Mouse (Mus musculus) cerebellum, adult (tissue): ENCODE data around the gene Ilf2.
A peak's percentile ranks its signal among the peaks of the same experiment; 100 is the strongest.

Source experiments
- ATAC-seq: cut with Nextera tagmentation; 2 replicates; pipeline ENCODE4 v1.9.2; 2017; ENCODE audit warnings: mild to moderate bottlenecking, moderate library complexity, mixed read lengths; ENCODE audit not compliant: insufficient number of reproducible peaks, low FRiP score, low TSS enrichment

The Ilf2 gene

GRCm38 (mm10) chr3:90475831-90476611 lies at the start of gene Ilf2:
Ilf2 (plus strand) TSS chr3:90476126.
- ATAC-seq, result peak; percentile 99

DNA sequence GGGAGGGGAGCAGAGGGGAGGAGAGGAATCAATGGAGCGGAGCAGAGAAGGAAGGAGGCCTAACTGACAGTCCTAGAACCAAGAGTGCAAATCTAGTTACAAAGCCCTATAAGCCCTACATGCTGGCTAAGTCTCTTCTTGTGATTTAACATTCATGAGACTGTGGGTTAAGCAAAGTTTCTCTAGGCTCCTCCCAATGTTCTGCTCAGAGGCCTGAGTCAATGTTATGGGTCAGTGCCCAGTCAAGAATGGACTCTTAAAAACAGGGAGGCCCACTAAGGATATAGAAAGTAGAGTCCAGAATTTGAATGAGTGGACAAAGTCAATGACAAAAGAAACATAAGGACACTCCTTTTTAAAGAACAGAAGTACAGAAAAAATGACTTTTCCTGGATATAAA lies 48.4 kb upstream of the Ilf2 start:
- ATAC-seq, result no peak

DNA sequence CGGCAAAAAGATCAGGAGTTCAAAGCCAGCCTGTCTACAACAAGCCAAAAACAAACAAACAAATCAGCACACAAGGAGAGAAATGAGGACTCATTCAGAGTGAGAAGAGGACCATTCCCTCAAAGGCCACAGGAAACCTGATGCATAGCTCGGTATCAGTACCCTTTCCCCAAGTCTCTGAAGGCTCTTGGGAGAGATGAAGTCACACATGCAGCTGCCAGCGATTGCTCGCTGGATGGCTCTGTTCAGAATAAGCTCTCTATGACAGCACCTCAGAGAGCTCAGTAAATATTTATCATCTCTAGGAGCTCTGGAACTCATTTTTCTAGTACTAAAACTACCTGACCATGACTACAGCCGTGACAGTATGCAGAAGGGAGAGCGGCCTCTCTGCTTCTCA lies 47.7 kb upstream of the Ilf2 start:
- ATAC-seq, result no peak

DNA sequence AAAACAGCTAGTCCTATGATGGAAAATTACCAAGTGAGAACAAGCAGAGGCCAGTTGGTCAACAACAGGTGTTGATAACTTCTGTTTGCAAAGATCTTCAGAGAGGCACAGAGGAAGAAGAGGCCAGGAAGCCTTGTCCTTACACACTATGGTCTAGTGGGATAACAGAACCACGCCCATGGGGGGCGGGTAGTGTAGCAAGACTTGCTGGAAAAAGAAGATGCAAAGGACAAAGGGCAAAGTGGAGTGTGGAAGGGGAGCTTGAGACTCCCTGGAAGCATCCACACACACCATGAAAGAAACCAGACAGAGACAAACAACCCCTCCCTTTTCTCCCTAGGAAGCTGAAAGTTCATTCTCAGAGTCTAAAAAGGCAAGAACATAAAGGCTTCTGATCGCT lies 46.4 kb upstream of the Ilf2 start:
- ATAC-seq, result no peak

DNA sequence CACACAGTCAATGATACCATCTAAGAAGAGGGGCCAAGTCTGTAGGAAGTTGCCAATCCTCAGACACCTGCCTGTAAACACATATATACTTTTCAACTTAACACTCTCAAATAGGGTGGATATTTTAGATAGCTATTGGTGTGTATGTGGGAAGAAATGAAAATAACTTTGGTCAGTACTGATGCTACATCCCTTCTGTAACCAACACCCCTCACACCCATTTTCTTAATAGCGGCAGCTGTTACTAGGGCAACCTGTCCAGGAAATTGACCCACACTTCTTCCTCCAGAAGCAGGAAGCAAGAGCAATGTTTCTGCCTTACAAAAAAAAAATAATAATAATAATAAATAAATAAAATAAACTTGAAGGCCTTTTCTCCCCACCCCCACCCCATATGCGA lies 43.6 kb upstream of the Ilf2 start:
- ATAC-seq, result no peak

DNA sequence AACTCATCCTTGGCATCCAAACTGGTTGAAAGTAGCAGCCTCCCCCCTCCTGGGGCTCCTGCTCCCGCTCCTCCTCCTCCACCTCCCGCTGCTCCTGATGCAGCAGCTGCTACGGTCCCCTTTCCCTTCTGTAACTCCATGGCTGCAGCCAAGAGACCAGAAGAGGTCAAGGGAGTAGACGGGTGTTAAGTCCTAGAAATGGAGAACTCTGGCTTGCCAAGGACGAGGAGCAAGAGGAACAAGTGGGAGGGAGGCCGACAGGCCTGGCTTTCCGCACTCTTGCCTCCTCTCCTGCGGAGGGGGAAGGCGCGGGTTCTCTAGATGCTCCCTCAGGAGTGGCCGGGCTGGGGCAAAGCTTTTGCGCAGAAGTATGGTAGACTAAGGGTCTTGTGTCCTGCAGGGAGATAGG lies 43.1 kb upstream of the Ilf2 start:
- ATAC-seq, result peak; percentile 20; the same call in 1 of the 2 replicates

GRCm38 (mm10) chr3:90433381-90434020 lies 42.4 kb upstream of the Ilf2 start, which contains the start of gene Ints3:
Ints3 (minus strand) TSS chr3:90433622.
- peak; percentile 100 for ATAC-seq

- ATAC-seq, result no peak
These were observed 41.7 kb upstream of the Ilf2 start for GRCm38 (mm10) chr3:90434073-90434730.

- no peak for ATAC-seq
These were observed 38.8 kb upstream of the Ilf2 start for GRCm38 (mm10) chr3:90437131-90437530.

DNA sequence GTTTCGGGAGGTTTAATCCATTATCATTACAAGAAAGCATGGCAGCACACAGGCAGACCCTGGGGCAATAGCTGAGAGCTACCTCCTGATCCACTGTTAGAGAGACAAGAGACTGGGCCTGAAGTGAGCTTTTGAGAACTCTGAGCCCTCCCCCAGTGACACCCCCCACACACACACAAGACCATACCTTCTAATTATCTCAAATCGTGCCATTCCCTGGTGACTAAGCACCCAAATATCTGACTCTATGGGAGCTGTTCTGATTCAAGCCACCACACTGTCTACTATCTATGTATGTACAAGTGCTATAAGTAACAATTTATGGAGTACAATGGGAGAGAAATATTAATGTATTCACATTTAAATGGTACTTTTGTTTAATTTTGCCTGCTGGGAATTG lies 35.2 kb upstream of the Ilf2 start:
- ATAC-seq, result no peak

DNA sequence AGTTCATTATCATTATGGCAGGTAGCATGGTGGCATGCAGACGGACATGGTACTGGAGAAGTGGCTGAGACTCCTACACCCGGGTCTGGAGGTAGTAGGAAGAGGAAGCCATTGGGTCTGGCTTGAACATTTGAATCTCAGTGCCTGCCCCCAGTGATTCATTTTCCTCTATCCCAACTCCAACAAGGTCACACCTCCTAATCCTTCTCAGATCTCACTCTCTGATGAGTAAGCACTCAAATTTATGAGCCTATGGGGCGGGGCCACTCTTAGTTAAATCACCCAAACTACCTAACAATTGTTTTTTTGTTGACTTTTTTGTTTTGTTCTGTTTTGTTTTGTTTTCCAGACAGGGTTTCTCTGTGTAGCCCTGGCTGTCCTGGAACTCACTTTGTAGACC lies 31.9 kb upstream of the Ilf2 start:
- ATAC-seq, result no peak

GRCm38 (mm10) chr3:90445417-90446200 lies 30.3 kb upstream of the Ilf2 start:
- ATAC-seq, result no peak

DNA sequence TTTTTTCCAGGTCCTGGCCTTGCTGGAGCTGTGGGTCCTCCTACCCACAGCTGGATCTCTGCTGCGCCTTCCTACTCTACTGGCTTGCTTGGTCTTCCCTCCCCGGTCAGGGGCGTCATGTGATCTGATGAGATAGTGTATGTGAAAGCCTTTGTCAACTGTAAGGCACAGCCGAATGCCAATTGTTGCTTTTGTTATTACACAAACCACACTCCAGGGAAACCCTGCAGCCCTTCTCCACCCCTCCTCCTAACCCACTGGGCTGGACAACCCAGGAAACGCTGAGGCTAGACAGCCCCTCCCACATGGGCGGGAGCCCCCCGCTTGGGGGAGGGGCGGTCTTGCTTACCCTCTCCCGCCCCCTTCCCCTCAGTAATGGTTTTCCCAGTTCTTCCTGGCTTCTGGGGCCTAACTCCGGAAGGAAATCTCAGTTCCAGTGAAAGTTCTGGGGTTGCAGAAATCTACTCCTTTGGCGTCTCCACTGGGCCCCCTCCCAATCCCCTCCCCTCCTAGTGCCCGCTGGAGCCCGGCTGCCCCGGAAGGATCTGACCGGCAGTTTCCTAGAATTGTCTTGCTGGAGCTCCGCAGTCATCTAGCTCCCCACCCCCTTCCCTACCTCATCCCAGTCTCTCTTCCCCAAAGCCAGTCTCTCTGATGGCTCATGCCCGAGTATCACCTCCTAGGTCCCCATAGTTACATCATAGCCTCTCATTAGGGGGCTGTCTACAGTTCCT lies 29.4 kb upstream of the Ilf2 start:
- peak; percentile 40; the same call in 1 of the 2 replicates for ATAC-seq

DNA sequence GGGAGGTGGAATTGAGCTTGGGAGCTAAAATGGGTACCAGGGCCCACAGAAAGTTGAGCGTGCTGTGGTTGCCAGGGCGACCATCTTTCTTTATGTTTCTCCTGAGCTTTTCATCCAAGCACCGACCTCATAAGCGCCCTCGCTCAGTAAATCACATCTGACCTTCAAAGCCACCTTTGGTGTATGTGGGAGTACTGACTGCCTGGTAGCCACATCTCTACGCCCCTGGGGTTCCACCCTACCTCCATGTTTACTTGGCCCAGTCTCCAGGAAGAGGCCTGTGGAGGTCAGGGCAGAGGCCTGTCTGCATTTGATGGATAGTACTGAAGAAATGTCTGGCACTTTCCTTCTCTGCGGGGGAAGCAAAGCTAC lies 28.8 kb upstream of the Ilf2 start:
- no peak for ATAC-seq

GRCm38 (mm10) chr3:90448626-90449025 lies 27.3 kb upstream of the Ilf2 start:
- ATAC-seq, result no peak

GRCm38 (mm10) chr3:90450874-90451273 lies 25.1 kb upstream of the Ilf2 start:
- ATAC-seq, result no peak

GRCm38 (mm10) chr3:90451396-90452095 lies 24.4 kb upstream of the Ilf2 start:
- no peak for ATAC-seq

DNA sequence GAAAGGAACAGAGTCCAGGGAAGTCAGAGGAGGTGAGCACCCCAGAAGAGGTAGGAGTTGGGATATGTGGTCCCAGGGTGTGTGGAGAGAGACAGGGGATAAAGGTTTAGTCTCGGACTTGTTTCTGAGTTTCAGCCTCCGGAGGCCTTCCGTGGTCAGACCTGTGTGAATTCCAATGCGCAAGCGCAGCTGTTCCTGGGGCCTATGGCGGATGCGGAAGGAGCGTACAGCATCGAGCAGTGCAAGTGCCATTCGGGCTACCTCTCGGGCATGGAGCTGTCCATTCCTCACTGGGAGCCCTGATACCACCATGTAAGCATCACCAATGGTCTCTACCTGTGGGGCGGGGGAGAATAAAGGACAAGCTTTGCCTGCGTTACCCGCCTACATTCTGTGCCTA lies 21.0 kb upstream of the Ilf2 start:
- no peak for ATAC-seq

DNA sequence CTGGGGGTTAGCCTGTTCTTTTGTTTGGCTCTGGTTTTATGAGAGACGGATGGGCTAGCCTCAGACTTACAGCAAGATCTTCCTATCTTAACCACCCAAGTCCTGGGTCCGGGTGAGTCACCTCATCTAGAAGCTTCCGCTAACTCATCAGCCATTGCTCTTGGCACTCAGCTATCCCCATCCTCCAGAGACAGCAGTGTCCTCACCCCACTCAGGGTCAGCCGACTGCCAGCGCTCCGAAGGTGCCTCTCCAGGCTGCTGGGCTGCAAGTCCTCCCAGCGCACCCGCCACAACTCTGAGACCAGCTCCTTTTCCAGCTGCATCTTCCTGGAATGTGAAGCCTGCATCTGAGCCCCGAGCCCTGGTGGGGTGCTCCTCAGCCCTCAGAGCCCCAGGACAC lies 16.2 kb upstream of the Ilf2 start:
- ATAC-seq, result no peak
